Mouse (Mus musculus) hindbrain, embryonic 15.5 days (tissue): ENCODE measurements around the gene Olfr823. TPM values are rescaled to one million over a fixed set of nuclear protein-coding genes. Genes with fewer than 3 reads are reported as not detected.
"Not testable (repeated sequence)": the region's sequence is repeated elsewhere in the genome, so short reads cannot be mapped to it uniquely, and the experiment has no call there.

Experiments
- ATAC-seq: fragments of 200-750 bp; cut with Nextera tagmentation; 2 replicates; pipeline ENCODE4 v1.8.0; 2017; ENCODE audit warnings: low read depth, moderate number of reproducible peaks, moderate TSS enrichment; ENCODE audit not compliant: low FRiP score
- H3K27ac ChIP-seq: fragments of 300-500 bp; sonication (generic); replicated peaks from 2 replicates; pipeline ENCODE4 v1.5.1; 2015; ENCODE audit warnings: mild to moderate bottlenecking, inconsistent platforms
- H3K27me3 ChIP-seq: fragments of 300-500 bp; sonication (generic); 2 replicates; pipeline ENCODE4 v1.6.1; 2015; ENCODE audit warnings: control low read depth, inconsistent platforms
- H3K36me3 ChIP-seq: fragments of 300-500 bp; sonication (generic); 2 replicates; pipeline ENCODE4 v1.6.1; 2015; ENCODE audit warnings: control low read depth, inconsistent platforms
- H3K4me1 ChIP-seq: fragments of 300-500 bp; sonication (generic); replicated peaks from 2 replicates; pipeline ENCODE4 v1.6.1; 2015; ENCODE audit warnings: control low read depth, inconsistent platforms
- H3K4me2 ChIP-seq: fragments of 300-500 bp; sonication (generic); 2 replicates; pipeline ENCODE4 v1.6.1; 2015; ENCODE audit warnings: moderate library complexity, mild to moderate bottlenecking, inconsistent platforms
- H3K4me3 ChIP-seq: fragments of 300-500 bp; sonication (generic); 2 replicates; pipeline ENCODE4 v1.5.1; 2015; ENCODE audit warnings: mild to moderate bottlenecking, inconsistent platforms
- H3K9ac ChIP-seq: fragments of 300-500 bp; sonication (generic); 2 replicates; pipeline ENCODE4 v1.6.1; 2015; ENCODE audit warnings: inconsistent platforms
- H3K9me3 ChIP-seq: fragments of 300-500 bp; sonication (generic); 2 replicates; pipeline ENCODE4 v1.6.1; 2016; ENCODE audit warnings: control low read depth, inconsistent platforms
- WGBS: fragments of 180-500 bp; shearing (Covaris S2); methylation state at CpG from one replicate; pipeline ENCODE4 v1.1.7; 2015; 5-methylcytosine and 5-hydroxymethylcytosine counted together
- polyA plus RNA-seq: library from polyadenylated mRNA; unstranded; fragments of >200 nt; fragmentation: Nextera tagmentation; extraction: Ambion mirVana; gene quantifications from 2 replicates; pipeline ENCODE4 v1.2.1, GENCODE M21; 2015

Olfr823 gene
- not detected in 2 replicates for polyA plus RNA-seq

- not testable (repeated sequence) for H3K9ac ChIP-seq, H3K9me3 ChIP-seq, H3K27me3 ChIP-seq, H3K4me2 ChIP-seq, H3K4me1 ChIP-seq, H3K36me3 ChIP-seq, H3K4me3 ChIP-seq, H3K27ac ChIP-seq, ATAC-seq
- 90% methylated on average over 1 of the region's 1 CpGs for WGBS
Measured at GRCm38 (mm10) chr10:130115283-130115682, at the start of gene Olfr823. Olfr823 (minus strand) TSS chr10:130115383.

- Histone ChIP-seq H3K36me3 (no peaks in the 10 kb centered on the region), H3K9me3 (no peaks in the 10 kb centered on the region), H3K4me2 (no peak overlapping the region), H3K9ac (no peak overlapping the region), H3K4me3 (no peak overlapping the region), H3K27ac (no peak overlapping the region), H3K4me1 (no peaks in the 10 kb centered on the region), H3K27me3 (no peaks in the 10 kb centered on the region)
- WGBS = 92% methylated on average over 5 of the region's 5 CpGs
- ATAC-seq = no peak
Measured at GRCm38 (mm10) chr10:130144121-130144520, 28.9 kb upstream of the Olfr823 start.

GRCm38 (mm10) chr10:130142481-130142880 is 27.3 kb upstream of the Olfr823 start:
- H3K4me1 ChIP-seq, H3K27ac ChIP-seq, H3K4me3 ChIP-seq, H3K9ac ChIP-seq, H3K4me2 ChIP-seq, H3K9me3 ChIP-seq, H3K27me3 ChIP-seq, ATAC-seq, H3K36me3 ChIP-seq: not testable (repeated sequence)
- WGBS = 89% methylated on average over 5 of the region's 5 CpGs

GRCm38 (mm10) chr10:130134811-130135210 is 19.6 kb upstream of the Olfr823 start:
- Histone ChIP-seq H3K9ac (no peak overlapping the region), H3K4me1 (no peaks in the 10 kb centered on the region), H3K4me2 (no peak overlapping the region), H3K27ac (no peak overlapping the region), H3K36me3 (no peaks in the 10 kb centered on the region), H3K9me3 (no peaks in the 10 kb centered on the region), H3K27me3 (no peaks in the 10 kb centered on the region), H3K4me3 (no peak overlapping the region)
- ATAC-seq = no peak

- H3K4me3 ChIP-seq, H3K36me3 ChIP-seq, H3K27me3 ChIP-seq, H3K4me1 ChIP-seq, H3K9ac ChIP-seq, H3K27ac ChIP-seq, H3K9me3 ChIP-seq, H3K4me2 ChIP-seq, ATAC-seq: not testable (repeated sequence)
Measured at GRCm38 (mm10) chr10:130129900-130130299, 14.7 kb upstream of the Olfr823 start, which contains the start of gene Olfr824. Olfr824 (minus strand) TSS chr10:130130000.

GRCm38 (mm10) chr10:130116045-130116444 is 862 bp upstream of the Olfr823 start:
- H3K4me2 ChIP-seq, H3K9me3 ChIP-seq, H3K27me3 ChIP-seq, H3K36me3 ChIP-seq, H3K4me1 ChIP-seq, H3K27ac ChIP-seq, H3K9ac ChIP-seq, H3K4me3 ChIP-seq, ATAC-seq: not testable (repeated sequence)
- WGBS = 69% methylated on average over 3 of the region's 3 CpGs

GRCm38 (mm10) chr10:130096104-130096503 is 19.1 kb downstream of the Olfr823 start:
- no peaks in the 10 kb centered on the region for H3K36me3 ChIP-seq
- H3K27ac ChIP-seq = no peak overlapping the region
- H3K4me1 ChIP-seq = no peaks in the 10 kb centered on the region
- H3K9me3 ChIP-seq = no peaks in the 10 kb centered on the region
- no peaks in the 10 kb centered on the region for H3K27me3 ChIP-seq
- no peak overlapping the region for H3K4me2 ChIP-seq
- no peak overlapping the region for H3K9ac ChIP-seq
- no peak for ATAC-seq
- H3K4me3 ChIP-seq = no peak overlapping the region

- 32% methylated on average over 5 of the region's 5 CpGs for WGBS
- Histone ChIP-seq H3K4me1 (no peaks in the 10 kb centered on the region), H3K9me3 (no peaks in the 10 kb centered on the region), H3K4me2 (no peak overlapping the region), H3K9ac (no peak overlapping the region), H3K4me3 (no peak overlapping the region), H3K36me3 (no peaks in the 10 kb centered on the region), H3K27me3 (no peaks in the 10 kb centered on the region), H3K27ac (no peak overlapping the region)
- ATAC-seq = 0 out of 2 replicates have a peak, but pooled peaks have one; percentile 79
Measured at GRCm38 (mm10) chr10:130092838-130093440, 22.2 kb downstream of the Olfr823 start.

- Histone ChIP-seq H3K27me3 (no peaks in the 10 kb centered on the region), H3K9me3 (no peaks in the 10 kb centered on the region), H3K27ac (no peak within 1 kb of the TSS), H3K4me2 (no peak within 1 kb of the TSS), H3K4me1 (no peaks in the 10 kb centered on the region), H3K4me3 (no peak within 1 kb of the TSS), H3K9ac (no peak within 1 kb of the TSS), H3K36me3 (no peaks in the 10 kb centered on the region)
- ATAC-seq = no peak
Measured at GRCm38 (mm10) chr10:130070910-130071309, 44.3 kb downstream of the Olfr823 start, which contains the start of gene Olfr822. Olfr822 (plus strand) TSS chr10:130071210.

Other genes with a start within 250 kb of the Olfr823 start
- gene Olfr814, start 235.5 kb downstream of the Olfr823 start, polyA plus RNA-seq = not detected in 2 replicates
- not detected in 2 replicates for gene Olfr815, start 209.5 kb downstream of the Olfr823 start, polyA plus RNA-seq
- not detected in 2 replicates for gene Olfr816, start 199.8 kb downstream of the Olfr823 start, polyA plus RNA-seq
- not detected in 2 replicates for gene Olfr818, start 166.3 kb downstream of the Olfr823 start, polyA plus RNA-seq
- gene Olfr819, start 148.1 kb downstream of the Olfr823 start, polyA plus RNA-seq = not detected in 2 replicates
- gene Olfr247, start 139.2 kb downstream of the Olfr823 start, polyA plus RNA-seq = not detected in 2 replicates
- gene Gm10310, start 130.3 kb downstream of the Olfr823 start, polyA plus RNA-seq = not detected in 2 replicates
- gene Olfr820, start 102.8 kb downstream of the Olfr823 start, polyA plus RNA-seq = not detected in 2 replicates
- not detected in 2 replicates for gene Olfr821, start 85.0 kb downstream of the Olfr823 start, polyA plus RNA-seq
- not detected in 2 replicates for gene Olfr822, start 44.2 kb downstream of the Olfr823 start, polyA plus RNA-seq
- not detected in 2 replicates for gene Olfr824, start 14.6 kb upstream of the Olfr823 start, polyA plus RNA-seq
- not detected in 2 replicates for gene Olfr825, start 51.4 kb upstream of the Olfr823 start, polyA plus RNA-seq
- gene Olfr826, start 68.8 kb upstream of the Olfr823 start, polyA plus RNA-seq = not detected in 2 replicates
- not detected in 2 replicates for gene Olfr827, start 99.0 kb upstream of the Olfr823 start, polyA plus RNA-seq
- 1.3 and 8.0 TPM in 2 replicates for gene Neurod4, start 164.9 kb upstream of the Olfr823 start, polyA plus RNA-seq
- 0.09 TPM in 1 of 2 replicates, not detected in the other for gene Tespa1, start 207.5 kb upstream of the Olfr823 start, polyA plus RNA-seq